Mouse (Mus musculus): ENCODE results near the gene Wnt5b.

Gene Wnt5b

GRCm38 (mm10) chr6:119521931-119522391 is 22.2 kb downstream of the Wnt5b start:
- no peak for DNase-seq (ENCODE audit: low spot score in 2 of 2)

DNA sequence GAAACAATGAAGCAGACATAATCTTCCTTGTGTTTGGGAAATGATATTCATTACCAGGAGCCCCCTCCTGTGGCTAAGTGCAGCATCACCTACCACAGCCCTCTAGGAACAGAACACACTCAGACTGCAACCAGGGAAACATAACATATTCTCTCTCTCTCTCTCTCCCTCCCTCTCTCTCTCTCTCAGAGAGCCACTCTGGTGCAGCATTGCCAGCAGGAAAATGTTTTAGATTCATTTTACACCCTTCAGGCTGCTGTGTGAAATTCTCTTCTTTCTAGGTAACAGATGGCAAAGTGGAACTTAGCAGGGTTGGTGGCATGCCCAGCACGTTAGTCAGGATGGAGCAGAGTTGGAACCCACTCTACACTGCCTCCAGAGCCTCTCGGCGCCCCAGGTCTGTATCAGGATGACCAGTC is 22.7 kb downstream of the Wnt5b start:
- no peak for DNase-seq (ENCODE audit: low spot score in 2 of 2)

DNA sequence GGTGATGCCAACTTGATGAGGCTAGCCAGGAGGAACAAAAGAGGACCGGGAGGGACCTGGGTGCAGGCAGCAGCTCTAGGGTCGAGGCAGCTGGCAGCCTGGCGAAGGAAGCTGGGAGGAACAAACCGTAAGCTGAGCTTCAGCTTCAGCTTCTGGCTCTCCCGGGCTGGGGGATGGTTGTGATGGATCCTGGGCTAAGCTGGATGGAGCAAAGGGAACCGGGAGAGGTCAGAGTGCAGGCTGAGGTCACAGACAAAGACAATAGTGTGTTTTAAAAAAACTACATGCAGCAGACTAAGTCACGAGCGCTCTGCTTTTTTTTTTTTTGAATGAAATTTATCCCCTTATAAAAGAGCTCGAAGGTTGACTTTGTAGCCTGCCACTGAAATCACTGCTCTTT is 23.4 kb downstream of the Wnt5b start:
- no peak for DNase-seq (ENCODE audit: low spot score in 2 of 2)

GRCm38 (mm10) chr6:119514085-119514484 is 30.1 kb downstream of the Wnt5b start:
- DNase-seq (ENCODE audit: low spot score in 2 of 2), result no peak

DNA sequence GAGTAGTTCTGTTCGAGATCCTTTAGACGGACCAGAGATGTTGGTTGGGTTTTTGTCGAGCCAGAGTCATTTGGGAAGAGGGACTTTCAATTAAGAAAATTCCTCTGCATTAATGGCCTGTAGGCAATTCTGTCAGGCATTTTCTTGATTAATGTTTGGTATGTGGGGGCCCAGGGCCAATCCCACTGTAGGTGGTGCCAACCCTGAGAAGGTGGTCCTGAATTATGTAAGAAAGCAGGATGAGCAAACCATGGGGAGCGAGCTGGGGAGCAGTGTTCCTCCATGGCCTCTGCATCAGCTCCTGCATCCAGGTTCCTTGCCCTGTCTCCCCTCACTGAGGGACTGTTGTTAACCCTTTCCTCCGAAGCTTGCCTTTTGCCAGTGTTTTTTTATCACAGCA is 30.7 kb downstream of the Wnt5b start:
- DNase-seq (ENCODE audit: low spot score in 2 of 2), result no peak

GRCm38 (mm10) chr6:119512701-119513100 is 31.4 kb downstream of the Wnt5b start:
- DNase-seq (ENCODE audit: low spot score in 2 of 2), result no peak

GRCm38 (mm10) chr6:119509437-119510037 is 34.6 kb downstream of the Wnt5b start:
- DNase-seq (ENCODE audit: low spot score in 2 of 2), result no peak

DNA sequence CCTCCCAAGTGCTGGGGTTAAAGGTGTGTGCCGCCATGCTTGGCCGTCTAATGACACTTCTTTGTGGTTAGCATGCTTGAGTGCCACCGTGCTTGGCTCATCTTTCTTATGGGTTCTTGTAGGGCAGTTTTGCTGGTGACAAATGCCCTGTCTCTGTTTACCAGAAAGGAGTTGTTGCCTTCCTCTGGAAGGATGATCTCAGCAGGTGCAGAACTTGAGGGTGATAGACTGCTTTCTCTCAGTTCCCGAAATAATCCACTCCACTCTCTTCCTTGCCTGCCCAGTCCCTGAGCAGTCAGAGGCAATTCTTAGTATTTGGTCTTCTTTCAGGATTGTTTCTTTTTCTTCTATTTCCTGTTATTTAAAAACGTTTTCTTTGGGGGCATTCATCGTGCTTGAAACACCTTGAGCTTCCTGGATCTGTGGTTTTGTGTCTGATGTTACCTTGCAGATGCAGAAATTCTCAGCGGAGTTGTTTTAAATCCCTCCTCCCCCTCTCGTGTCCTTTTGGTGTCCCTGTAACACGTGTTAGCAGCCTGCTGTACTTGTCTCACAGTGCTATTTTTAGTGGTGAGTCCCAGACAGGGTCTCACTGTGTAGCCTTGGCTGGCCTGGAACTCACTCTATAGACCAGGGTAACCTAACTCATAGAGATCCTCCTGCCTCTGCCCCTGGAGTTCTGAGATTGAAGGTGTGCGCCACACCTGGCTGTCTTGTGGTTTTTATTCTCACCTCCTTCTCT is 35.3 kb downstream of the Wnt5b start:
- DNase-seq (ENCODE audit: low spot score in 2 of 2), result peak; percentile 25 to 34

- no peak for DNase-seq (ENCODE audit: low spot score in 2 of 2)
Observed at GRCm38 (mm10) chr6:119508221-119508620, 35.9 kb downstream of the Wnt5b start.

GRCm38 (mm10) chr6:119505525-119506225 is 38.5 kb downstream of the Wnt5b start:
- no peak for DNase-seq (ENCODE audit: low spot score in 2 of 2)

DNA sequence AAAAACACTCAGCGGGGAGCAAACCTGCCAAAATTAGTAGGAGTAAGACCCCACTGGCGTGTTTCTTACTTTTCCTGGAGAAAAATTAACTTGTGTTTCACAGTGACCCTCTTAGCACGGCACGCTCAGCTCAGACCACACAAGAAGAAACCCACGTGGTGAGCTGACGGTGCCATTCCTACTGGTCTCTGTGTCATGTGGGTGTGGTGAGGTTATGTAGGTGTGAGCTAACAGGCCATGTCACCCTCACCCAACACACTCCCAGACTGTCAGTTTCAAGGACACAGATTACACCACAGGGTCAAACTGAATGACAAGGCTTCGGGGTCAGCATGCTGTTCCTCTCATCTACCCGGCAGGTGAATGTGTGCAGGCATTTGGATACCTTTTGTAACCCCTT is 39.4 kb downstream of the Wnt5b start:
- no peak for DNase-seq (ENCODE audit: low spot score in 2 of 2)

GRCm38 (mm10) chr6:119502031-119502430 is 42.1 kb downstream of the Wnt5b start:
- DNase-seq (ENCODE audit: low spot score in 2 of 2), result peak; percentile 31 to 48

- no peak for DNase-seq (ENCODE audit: low spot score in 2 of 2)
Observed at GRCm38 (mm10) chr6:119500086-119500485, 44.1 kb downstream of the Wnt5b start.

- DNase-seq (ENCODE audit: low spot score in 2 of 2), result peak; percentile 41
Observed at GRCm38 (mm10) chr6:119499271-119499670, 44.9 kb downstream of the Wnt5b start.

- no peak for DNase-seq (ENCODE audit: low spot score in 2 of 2)
Observed at GRCm38 (mm10) chr6:119492630-119493014, 51.5 kb downstream of the Wnt5b start.

DNA sequence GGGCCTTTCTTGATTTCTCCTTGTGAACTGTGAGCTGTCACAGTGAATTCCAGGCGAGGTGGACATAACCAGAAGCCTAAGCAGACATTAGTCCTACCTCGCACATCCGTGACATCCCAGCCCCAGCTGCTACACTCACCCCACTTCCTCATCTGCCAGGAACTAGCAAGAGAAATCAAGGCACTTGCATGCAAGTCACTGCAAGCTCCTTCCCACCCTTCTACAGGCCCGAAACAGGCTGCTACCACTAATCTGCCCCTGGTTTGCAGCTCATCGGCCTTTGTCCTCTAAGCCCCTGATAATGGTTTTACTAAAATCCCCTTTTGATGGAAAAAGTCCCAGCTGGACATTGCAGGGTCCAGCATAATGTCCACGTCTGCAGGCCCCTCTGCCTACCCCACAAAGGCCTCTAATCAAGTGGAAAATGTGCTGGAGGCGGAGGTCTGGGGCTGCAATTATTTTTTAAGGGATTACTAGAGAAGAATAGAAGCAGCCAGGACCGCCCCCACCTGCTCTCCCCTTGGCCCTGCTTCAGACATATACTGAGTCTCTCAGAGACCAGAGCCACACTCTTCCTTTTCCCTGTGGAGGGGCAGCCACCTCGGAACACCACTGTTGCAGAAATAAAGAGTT is 52.0 kb downstream of the Wnt5b start:
- no peak for DNase-seq (ENCODE audit: low spot score in 2 of 2)

- DNase-seq (ENCODE audit: low spot score in 2 of 2), result no peak
Observed at GRCm38 (mm10) chr6:119491006-119491405, 53.1 kb downstream of the Wnt5b start.

DNA sequence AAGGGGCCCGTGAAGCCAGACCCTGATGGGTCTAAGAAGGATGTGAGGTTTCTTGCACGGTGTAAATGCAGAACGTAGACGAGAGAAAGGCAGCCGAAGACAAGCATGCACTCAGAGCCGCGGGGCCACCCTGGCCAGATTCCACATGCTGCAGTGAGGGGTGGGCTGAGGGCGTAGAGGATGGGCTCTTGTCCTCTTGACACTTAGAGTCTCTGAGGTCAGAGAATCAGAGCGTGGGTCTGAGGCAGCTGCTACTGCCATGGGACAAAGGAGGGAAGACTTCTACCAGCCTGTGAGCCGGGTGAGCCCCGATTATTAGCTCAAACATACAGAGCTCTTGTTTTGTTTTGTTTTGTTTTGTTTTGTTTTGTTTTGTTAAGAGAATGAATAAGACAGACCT is 53.6 kb downstream of the Wnt5b start:
- DNase-seq (ENCODE audit: low spot score in 2 of 2), result no peak

GRCm38 (mm10) chr6:119489765-119490164 is 54.4 kb downstream of the Wnt5b start:
- peak in 1 of 2 experiments; percentile 22 for DNase-seq (ENCODE audit: low spot score in 2 of 2)

GRCm38 (mm10) chr6:119487619-119488018 is 56.5 kb downstream of the Wnt5b start:
- DNase-seq (ENCODE audit: low spot score in 2 of 2), result no peak

DNA sequence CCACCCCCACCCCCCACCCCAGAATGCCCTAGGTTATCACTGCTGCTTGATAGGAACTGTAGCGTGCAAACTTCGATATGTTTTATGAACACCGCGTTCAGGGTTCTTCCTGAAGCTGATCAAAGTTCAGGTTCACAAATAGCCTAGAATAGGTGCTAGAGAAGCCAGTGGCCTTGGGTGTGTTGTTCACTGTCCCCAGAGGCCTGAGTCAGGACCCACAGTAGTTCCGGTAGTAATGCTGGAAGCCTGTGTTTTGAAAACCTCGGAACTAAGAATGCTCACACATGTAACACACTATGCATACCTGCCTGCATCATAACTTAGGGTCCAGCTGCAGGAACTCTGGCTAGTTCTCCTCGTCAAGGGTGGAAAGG is 57.1 kb downstream of the Wnt5b start:
- DNase-seq (ENCODE audit: low spot score in 2 of 2), result no peak

- DNase-seq (ENCODE audit: low spot score in 2 of 2), result no peak
Observed at GRCm38 (mm10) chr6:119486381-119487084, 57.6 kb downstream of the Wnt5b start.
